Mouse (Mus musculus): ENCODE results near the gene Olfr288. TPM values are rescaled to one million over a fixed set of nuclear protein-coding genes. Genes with fewer than 3 reads are reported as not detected.
A peak's percentile ranks its signal among the peaks of the same experiment; 100 is the strongest.

Olfr288 gene
- polyA plus RNA-seq, 1 experiment from 2014 or later, result not detected

DNA sequence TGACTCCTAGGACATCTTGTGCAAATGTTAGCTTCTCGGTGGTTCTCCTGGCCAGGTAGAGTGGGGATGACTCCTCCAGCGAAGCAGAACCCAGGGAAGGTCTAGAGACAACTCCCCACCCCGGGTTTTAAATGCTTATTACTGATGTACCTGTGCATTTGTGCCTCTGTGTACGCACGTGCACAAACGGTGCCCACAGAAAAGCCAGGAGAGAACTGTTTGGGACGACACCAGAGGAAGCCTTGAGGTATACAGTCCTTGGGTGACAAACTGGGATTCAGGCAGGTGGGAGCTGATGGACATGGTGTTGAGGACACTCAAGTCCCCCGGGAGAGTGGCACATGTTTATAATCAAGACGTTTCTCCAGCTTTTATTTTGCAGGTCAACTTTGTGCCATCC lies 24.4 kb downstream of the Olfr288 start:
- Histone ChIP-seq H3K4me3 (replicated peaks; ENCODE audit: low read depth, low read length) (peak overlapping the region; percentile 59; the same call in 1 of the 2 replicates), H3K4me2 (ENCODE audit: low read length) (peak overlapping the region; percentile 81), H3K4me1 (ENCODE audit: control insufficient read depth, insufficient read depth, low read length) (peaks cover 33% of the 10 kb centered on the region), H3K9me3 (ENCODE audit: control insufficient read depth, low read length) (no peaks in the 10 kb centered on the region), H3K36me3 (ENCODE audit: control insufficient read depth, insufficient read depth, low read length) (no peaks in the 10 kb centered on the region), H3K9ac (replicated peaks; ENCODE audit: low read length) (no peak overlapping the region), H3K27ac (replicated peaks; ENCODE audit: low read depth, low read length) (no peak overlapping the region), H3K27me3 (ENCODE audit: control insufficient read depth, insufficient read depth, low read length) (peaks cover 6% of the 10 kb centered on the region; the same call in 1 of the 2 replicates)
- no peak for ATAC-seq (ENCODE audit: low FRiP score, low TSS enrichment)
- no peak for DNase-seq
- WGBS, result 74% methylated on average over 9 of the region's 9 CpGs

DNA sequence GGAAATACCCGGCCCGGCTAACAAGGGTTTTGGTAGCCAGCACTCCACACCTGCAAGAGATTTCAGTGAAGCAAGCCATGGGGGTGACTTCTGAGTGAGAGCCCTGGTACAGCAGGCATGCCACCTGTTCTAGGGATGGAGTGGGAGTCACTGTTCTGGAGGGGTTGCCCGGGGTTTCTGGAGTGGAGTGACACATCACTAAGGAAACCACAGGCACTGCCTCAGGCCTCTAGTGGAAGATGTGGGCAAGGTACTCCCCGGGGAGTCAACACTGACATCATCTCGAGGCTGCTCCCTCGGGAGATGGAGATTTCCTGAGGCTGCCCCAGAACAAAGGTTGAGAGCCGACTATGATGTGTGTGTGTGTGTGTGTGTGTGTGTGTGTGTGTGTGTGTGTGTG lies 25.0 kb downstream of the Olfr288 start:
- no peaks in the 10 kb centered on the region for H3K9me3 ChIP-seq (ENCODE audit: control insufficient read depth, low read length)
- H3K36me3 ChIP-seq (ENCODE audit: control insufficient read depth, insufficient read depth, low read length), result no peaks in the 10 kb centered on the region
- peaks cover 6% of the 10 kb centered on the region; the same call in 1 of the 2 replicates for H3K27me3 ChIP-seq (ENCODE audit: control insufficient read depth, insufficient read depth, low read length)
- H3K9ac ChIP-seq (replicated peaks; ENCODE audit: low read length), result peak overlapping the region; percentile 66; the same call in 1 of the 2 replicates
- ATAC-seq (ENCODE audit: low FRiP score, low TSS enrichment) (no peak), DNase-seq (peak; percentile 79)
- peaks cover 33% of the 10 kb centered on the region for H3K4me1 ChIP-seq (ENCODE audit: control insufficient read depth, insufficient read depth, low read length)
- peak overlapping the region; percentile 81 for H3K4me2 ChIP-seq (ENCODE audit: low read length)
- WGBS, result 31% methylated on average over 7 of the region's 7 CpGs
- no peak overlapping the region for H3K27ac ChIP-seq (replicated peaks; ENCODE audit: low read depth, low read length)
- H3K4me3 ChIP-seq (replicated peaks; ENCODE audit: low read depth, low read length), result peak overlapping the region; percentile 59

DNA sequence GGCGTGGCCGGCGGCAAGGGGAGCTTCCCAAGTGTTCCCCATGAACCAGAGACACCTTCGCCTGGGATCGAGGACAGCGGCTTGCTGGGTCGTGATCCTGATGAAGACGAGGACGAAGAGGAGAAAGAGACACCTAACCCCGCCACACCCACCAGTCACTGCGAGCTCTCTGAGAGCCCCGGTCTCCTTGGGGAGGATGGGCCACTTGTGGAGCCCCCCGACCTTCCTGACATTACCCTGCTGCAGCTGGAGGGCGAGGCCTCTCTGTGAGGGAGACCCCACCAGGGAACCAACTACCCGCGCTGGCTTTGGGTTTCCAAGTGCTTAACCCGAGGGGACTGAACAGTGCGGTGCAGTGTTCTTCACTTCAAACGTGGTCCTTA lies 26.7 kb downstream of the Olfr288 start:
- peaks cover 33% of the 10 kb centered on the region for H3K4me1 ChIP-seq (ENCODE audit: control insufficient read depth, insufficient read depth, low read length)
- no peaks in the 10 kb centered on the region for H3K36me3 ChIP-seq (ENCODE audit: control insufficient read depth, insufficient read depth, low read length)
- DNase-seq (peak; percentile 22), ATAC-seq (ENCODE audit: low FRiP score, low TSS enrichment) (no peak)
- H3K4me3 ChIP-seq (replicated peaks; ENCODE audit: low read depth, low read length), result peak overlapping the region; percentile 59
- peaks cover 6% of the 10 kb centered on the region; the same call in 1 of the 2 replicates for H3K27me3 ChIP-seq (ENCODE audit: control insufficient read depth, insufficient read depth, low read length)
- H3K27ac ChIP-seq (replicated peaks; ENCODE audit: low read depth, low read length), result no peak overlapping the region
- 3% methylated on average over 19 of the region's 19 CpGs for WGBS
- peak overlapping the region; percentile 66 for H3K9ac ChIP-seq (replicated peaks; ENCODE audit: low read length)
- peak overlapping the region; percentile 81 for H3K4me2 ChIP-seq (ENCODE audit: low read length)
- H3K9me3 ChIP-seq (ENCODE audit: control insufficient read depth, low read length), result no peaks in the 10 kb centered on the region

DNA sequence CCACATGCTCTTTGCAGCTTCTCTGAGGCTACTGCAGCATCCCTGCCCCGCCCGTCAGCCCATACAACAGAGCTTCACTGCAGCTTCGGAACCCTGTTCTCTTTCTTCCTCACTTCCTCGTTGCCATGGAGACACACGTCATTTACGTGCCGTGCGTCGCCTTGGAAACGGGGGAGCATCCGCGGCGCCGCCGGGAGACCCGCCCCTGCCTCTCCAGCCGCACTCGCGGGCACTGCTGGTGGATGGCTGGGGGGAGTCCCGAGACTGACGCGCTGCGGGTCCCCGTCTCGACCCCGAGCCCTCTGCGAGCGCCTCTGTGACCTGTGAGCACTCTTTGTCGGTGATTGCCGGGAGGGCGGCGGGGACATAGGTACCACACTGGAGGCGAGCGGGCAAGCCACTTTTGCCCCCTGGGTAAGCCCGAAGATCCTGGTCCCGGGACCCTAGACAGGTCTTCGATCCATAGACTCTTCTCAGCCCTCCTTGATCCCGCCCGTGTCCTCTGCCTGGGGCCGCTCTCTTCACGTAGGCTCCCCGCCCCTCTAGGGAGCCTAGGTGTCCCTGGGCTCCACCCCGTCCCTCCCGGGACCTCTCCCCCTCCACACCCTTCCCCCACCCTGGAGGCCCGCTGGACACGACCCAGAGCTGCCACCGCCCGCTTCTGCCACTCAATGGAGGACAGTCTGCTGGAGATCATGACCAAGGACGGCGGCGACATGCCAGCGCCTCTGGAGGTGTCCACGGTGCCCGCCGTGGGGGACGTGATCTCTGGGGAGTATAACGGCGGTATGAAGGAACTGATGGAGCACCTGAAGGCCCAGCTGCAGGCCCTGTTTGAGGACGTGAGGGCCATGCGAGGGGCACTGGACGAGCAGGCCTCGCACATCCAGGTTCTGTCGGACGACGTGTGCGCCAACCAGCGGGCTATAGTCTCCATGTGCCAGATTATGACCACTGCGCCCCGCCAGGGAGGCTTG lies 27.4 kb downstream of the Olfr288 start:
- Histone ChIP-seq H3K4me1 (ENCODE audit: control insufficient read depth, insufficient read depth, low read length) (peaks cover 33% of the 10 kb centered on the region), H3K27ac (replicated peaks; ENCODE audit: low read depth, low read length) (peak overlapping the region; percentile 91), H3K27me3 (ENCODE audit: control insufficient read depth, insufficient read depth, low read length) (peaks cover 6% of the 10 kb centered on the region; the same call in 1 of the 2 replicates), H3K36me3 (ENCODE audit: control insufficient read depth, insufficient read depth, low read length) (no peaks in the 10 kb centered on the region), H3K4me3 (replicated peaks; ENCODE audit: low read depth, low read length) (peak overlapping the region; percentile 59), H3K4me2 (ENCODE audit: low read length) (peak overlapping the region; percentile 81), H3K9me3 (ENCODE audit: control insufficient read depth, low read length) (no peaks in the 10 kb centered on the region), H3K9ac (replicated peaks; ENCODE audit: low read length) (peak overlapping the region; percentile 66)
- WGBS, result under 1% methylated on average over 69 of the region's 69 CpGs
- DNase-seq, result peak; percentile 99
- peak; percentile 91 for ATAC-seq (ENCODE audit: low FRiP score, low TSS enrichment)

GRCm38 (mm10) chr15:98166963-98167644 lies 28.2 kb downstream of the Olfr288 start, which contains the start of gene Ccdc184:
Ccdc184 (plus strand) TSS chr15:98167158.
- Histone ChIP-seq H3K4me2 (ENCODE audit: low read length) (peak within 1 kb of the TSS; percentile 81), H3K4me1 (ENCODE audit: control insufficient read depth, insufficient read depth, low read length) (peaks cover 33% of the 10 kb centered on the region), H3K36me3 (ENCODE audit: control insufficient read depth, insufficient read depth, low read length) (no peaks in the 10 kb centered on the region), H3K27me3 (ENCODE audit: control insufficient read depth, insufficient read depth, low read length) (peaks cover 6% of the 10 kb centered on the region; the same call in 1 of the 2 replicates), H3K9me3 (ENCODE audit: control insufficient read depth, low read length) (no peaks in the 10 kb centered on the region), H3K9ac (replicated peaks; ENCODE audit: low read length) (peak within 1 kb of the TSS; percentile 66), H3K4me3 (replicated peaks; ENCODE audit: low read depth, low read length) (peak within 1 kb of the TSS; percentile 59), H3K27ac (replicated peaks; ENCODE audit: low read depth, low read length) (peak within 1 kb of the TSS; percentile 91)
- ATAC-seq (ENCODE audit: low FRiP score, low TSS enrichment) (peak; percentile 78), DNase-seq (peak; percentile 60)
- WGBS, result 1% methylated on average over 18 of the region's 18 CpGs

DNA sequence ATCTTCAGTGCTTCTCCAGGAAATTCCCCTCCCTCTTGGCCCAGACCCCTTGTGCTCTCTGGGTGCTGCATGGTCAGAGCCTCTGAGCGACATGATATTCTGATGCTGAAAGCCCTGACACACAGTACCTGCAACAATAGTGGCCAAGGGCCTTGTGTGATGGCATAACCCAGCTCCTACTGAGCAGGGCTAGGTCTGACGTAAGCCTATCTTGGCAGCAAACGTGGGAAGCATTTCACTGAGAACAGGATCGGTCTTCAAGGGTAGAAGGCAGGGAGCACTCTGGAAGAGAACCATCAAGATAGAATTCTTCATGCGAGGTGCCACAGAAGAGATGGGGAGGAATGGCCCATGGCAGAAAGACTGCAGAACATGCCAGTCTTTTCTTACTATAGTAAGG lies 29.8 kb downstream of the Olfr288 start, which contains the start of gene Asb8:
Gene Asb8, minus strand, starts transcription at position 101 of the 400 bp plus-strand sequence.
- Histone ChIP-seq H3K27me3 (ENCODE audit: control insufficient read depth, insufficient read depth, low read length) (peaks cover 6% of the 10 kb centered on the region; the same call in 1 of the 2 replicates), H3K4me3 (replicated peaks; ENCODE audit: low read depth, low read length) (0 out of 2 replicates have a peak within 1 kb of the TSS, but pooled peaks have one; percentile 59), H3K4me2 (ENCODE audit: low read length) (peak within 1 kb of the TSS; percentile 81), H3K4me1 (ENCODE audit: control insufficient read depth, insufficient read depth, low read length) (peaks cover 22% of the 10 kb centered on the region), H3K27ac (replicated peaks; ENCODE audit: low read depth, low read length) (no peak within 1 kb of the TSS), H3K9me3 (ENCODE audit: control insufficient read depth, low read length) (no peaks in the 10 kb centered on the region), H3K36me3 (ENCODE audit: control insufficient read depth, insufficient read depth, low read length) (no peaks in the 10 kb centered on the region), H3K9ac (replicated peaks; ENCODE audit: low read length) (peak within 1 kb of the TSS; percentile 66; the same call in 1 of the 2 replicates)
- no peak for DNase-seq
- ATAC-seq (ENCODE audit: low FRiP score, low TSS enrichment), result no peak
- WGBS, result 83% methylated on average over 5 of the region's 5 CpGs

- H3K27ac ChIP-seq (replicated peaks; ENCODE audit: low read depth, low read length), result no peak overlapping the region
- H3K27me3 ChIP-seq (ENCODE audit: control insufficient read depth, insufficient read depth, low read length), result no peaks in the 10 kb centered on the region
- 85% methylated on average over 4 of the region's 4 CpGs for WGBS
- no peak for DNase-seq
- no peak overlapping the region for H3K4me2 ChIP-seq (ENCODE audit: low read length)
- H3K36me3 ChIP-seq (ENCODE audit: control insufficient read depth, insufficient read depth, low read length), result no peaks in the 10 kb centered on the region
- no peak overlapping the region for H3K9ac ChIP-seq (replicated peaks; ENCODE audit: low read length)
- H3K4me3 ChIP-seq (replicated peaks; ENCODE audit: low read depth, low read length), result no peak overlapping the region
- ATAC-seq (ENCODE audit: low FRiP score, low TSS enrichment), result no peak
- H3K4me1 ChIP-seq (ENCODE audit: control insufficient read depth, insufficient read depth, low read length), result peaks cover 6% of the 10 kb centered on the region; the same call in 1 of the 2 replicates
- no peaks in the 10 kb centered on the region for H3K9me3 ChIP-seq (ENCODE audit: control insufficient read depth, low read length)
Measured at GRCm38 (mm10) chr15:98162561-98162960, 32.8 kb downstream of the Olfr288 start.

- ATAC-seq (ENCODE audit: low FRiP score, low TSS enrichment) (no peak), DNase-seq (no peak)
- Histone ChIP-seq H3K9me3 (ENCODE audit: control insufficient read depth, low read length) (no peaks in the 10 kb centered on the region), H3K27me3 (ENCODE audit: control insufficient read depth, insufficient read depth, low read length) (no peaks in the 10 kb centered on the region), H3K36me3 (ENCODE audit: control insufficient read depth, insufficient read depth, low read length) (no peaks in the 10 kb centered on the region), H3K4me2 (ENCODE audit: low read length) (no peak overlapping the region), H3K27ac (replicated peaks; ENCODE audit: low read depth, low read length) (no peak overlapping the region), H3K4me1 (ENCODE audit: control insufficient read depth, insufficient read depth, low read length) (peaks cover 1% of the 10 kb centered on the region; the same call in 1 of the 2 replicates), H3K9ac (replicated peaks; ENCODE audit: low read length) (no peak overlapping the region), H3K4me3 (replicated peaks; ENCODE audit: low read depth, low read length) (no peak overlapping the region)
- 61% methylated on average over 19 of the region's 19 CpGs for WGBS
Measured at GRCm38 (mm10) chr15:98161026-98161805, 34.1 kb downstream of the Olfr288 start.
